Mouse (Mus musculus) cerebellum, adult 11 months (tissue): ENCODE results near the gene Cntn6.

Experiments
- DNase-seq: peaks from one replicate; pipeline ENCODE4 v3.0.0; 2022

Cntn6 gene

GRCm38 (mm10) chr6:104492490-104493431 is at the start of gene Cntn6:
Gene Cntn6 (plus strand): TSS chr6:104492790.
- DNase-seq, result peak; percentile 47

DNA sequence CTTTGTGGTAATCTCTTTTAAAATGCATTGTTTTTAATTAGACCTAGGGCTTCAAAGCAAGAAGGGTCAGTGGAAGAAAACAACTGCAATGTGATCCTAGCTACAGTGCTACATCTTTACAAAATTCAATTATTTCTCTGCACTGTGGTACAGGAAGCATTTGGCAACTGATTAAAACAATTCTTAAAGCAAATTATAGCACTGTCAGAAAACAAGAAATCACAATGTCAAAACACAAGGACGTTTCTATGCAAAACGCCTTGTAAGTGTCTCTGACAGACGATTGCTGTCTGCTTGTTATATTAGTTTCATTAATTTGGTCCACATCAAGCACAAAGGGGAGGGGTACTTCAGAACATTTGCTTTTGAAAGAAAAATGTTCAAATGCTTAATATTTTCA is 48.9 kb upstream of the Cntn6 start:
- no peak for DNase-seq

DNA sequence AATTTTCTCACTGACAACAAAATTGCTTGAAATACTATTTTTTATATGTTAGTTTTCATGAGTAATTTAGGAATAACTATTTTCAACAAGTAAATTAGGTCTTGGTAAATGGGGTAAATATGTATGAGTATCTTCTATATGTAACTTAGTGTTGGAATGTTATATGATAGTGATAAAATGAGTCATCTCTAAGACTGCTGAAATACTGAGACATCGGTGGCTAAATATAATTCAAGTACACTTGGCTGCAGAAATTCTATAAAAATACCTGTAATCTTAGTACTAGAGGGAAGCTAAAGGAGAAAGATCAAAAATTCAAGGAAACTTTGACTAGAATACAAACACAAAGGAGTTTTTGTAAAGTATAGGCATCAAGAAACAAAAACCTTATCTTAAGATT is 21.9 kb upstream of the Cntn6 start:
- no peak for DNase-seq

DNA sequence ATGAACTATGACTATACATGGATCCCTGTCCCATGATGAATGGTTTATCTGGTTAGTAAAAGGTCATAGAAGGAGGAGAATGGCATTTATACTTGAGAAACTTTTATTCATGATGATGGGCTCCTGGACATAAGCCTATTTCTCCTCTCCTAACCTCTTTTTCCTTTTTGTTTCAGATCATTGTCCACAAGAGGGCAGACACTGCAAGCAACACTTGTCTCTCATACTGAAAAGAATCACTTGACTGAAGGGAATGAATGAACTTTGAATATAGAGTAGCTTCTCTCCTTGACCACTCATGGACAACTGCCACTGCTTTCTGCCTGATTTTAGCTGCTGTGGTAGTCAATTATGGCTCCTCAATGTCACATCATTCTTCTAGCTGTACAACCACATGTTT is 13.3 kb upstream of the Cntn6 start:
- no peak for DNase-seq

DNA sequence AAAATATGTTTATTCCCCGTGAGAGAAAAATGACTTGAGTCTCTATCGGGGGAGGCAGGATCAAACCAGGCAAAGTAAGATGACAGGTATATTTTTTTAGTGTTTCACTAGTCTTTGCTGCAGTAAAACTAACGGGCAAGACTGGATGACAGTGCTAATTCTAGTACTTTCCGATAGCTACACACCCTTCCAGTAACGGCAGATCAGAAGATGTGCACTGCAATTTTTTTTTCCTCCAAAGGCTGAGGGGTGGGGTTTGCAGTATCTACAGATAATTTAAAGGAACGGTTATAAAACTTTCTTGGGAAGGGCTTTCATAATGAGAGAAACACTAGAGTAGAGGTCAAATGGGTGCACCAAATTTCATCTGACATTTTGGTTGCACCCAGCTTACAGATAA is 869 bp downstream of the Cntn6 start:
- DNase-seq, result no peak

- no peak for DNase-seq
Observed at GRCm38 (mm10) chr6:104495801-104496200, 3.2 kb downstream of the Cntn6 start.

DNA sequence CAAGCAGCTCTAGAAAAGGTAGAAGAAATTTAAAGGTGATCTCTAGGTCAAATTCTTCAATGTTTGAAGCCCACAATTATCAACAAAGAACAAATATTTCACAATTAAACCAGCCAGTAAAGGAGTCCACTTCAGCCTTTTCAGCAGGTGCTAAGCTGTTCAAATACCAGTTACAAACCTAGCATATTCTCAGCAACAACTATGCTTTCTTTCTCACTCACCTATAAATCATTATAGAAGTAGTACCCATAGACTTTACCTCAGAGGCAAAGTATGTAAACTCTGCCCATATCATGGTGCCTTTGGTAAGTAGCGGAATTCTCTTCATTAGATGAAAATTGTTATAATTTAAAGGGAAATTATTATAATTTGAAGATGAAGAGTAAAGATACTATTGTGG is 71.4 kb downstream of the Cntn6 start:
- DNase-seq, result no peak

DNA sequence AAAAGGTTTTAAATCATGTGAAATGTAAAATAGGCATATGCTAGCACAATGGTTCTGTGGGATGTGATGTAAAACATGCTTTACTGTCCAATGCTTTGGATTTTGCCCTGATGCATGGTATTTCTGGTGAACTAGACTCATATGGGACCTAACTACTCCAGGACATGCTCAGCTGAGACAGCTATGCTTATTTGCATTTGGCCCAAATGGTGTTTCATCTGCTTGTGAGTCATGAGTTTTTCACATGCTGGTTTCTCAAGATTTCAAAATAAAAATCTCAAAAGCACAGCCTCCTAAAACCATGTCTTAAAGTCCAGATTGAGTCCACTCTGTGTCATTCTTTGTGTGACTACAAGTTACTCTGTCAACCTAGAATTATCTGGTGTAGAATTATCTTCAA is 77.0 kb downstream of the Cntn6 start:
- no peak for DNase-seq

DNA sequence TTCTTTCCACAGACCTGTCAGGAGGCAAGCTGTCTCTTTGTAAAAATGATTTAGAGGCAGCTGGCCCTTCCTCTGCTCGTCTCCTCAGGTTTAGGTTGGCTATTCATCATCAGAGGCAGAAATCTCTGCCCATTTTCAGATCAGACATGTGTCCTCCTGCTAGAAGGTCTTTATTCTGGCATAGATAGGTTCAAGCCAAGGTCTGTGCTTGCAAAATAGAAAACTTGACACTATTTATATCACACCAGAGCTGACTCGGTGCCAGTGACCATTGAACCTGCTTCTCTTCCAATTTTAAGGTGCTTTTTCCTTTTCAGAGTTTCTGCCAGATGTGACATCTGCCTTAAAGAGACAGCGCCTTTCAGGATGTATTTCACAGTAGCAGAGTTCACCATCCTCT is 95.4 kb downstream of the Cntn6 start:
- peak; percentile 21 for DNase-seq

- DNase-seq, result no peak
Observed at GRCm38 (mm10) chr6:104600838-104601397, 108.3 kb downstream of the Cntn6 start.

DNA sequence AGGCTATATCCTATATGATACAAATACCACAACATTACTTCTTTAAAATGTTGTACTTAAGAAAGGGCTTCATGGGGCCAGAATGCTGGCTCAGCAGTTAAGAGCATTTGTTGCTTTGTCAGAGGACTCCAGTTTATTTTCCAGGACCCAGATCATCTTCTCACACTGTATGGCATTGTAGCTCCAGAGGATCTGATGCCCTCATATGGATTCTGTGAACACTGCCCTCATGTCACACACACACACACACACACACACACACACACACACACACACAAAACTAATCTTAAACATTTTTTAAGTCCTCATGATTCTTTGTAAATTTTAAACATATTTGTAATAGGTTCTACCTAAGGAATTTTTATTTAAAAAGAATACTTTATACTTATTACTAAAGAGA is 110.3 kb downstream of the Cntn6 start:
- DNase-seq, result no peak

GRCm38 (mm10) chr6:104603371-104603770 is 110.8 kb downstream of the Cntn6 start:
- DNase-seq, result no peak

DNA sequence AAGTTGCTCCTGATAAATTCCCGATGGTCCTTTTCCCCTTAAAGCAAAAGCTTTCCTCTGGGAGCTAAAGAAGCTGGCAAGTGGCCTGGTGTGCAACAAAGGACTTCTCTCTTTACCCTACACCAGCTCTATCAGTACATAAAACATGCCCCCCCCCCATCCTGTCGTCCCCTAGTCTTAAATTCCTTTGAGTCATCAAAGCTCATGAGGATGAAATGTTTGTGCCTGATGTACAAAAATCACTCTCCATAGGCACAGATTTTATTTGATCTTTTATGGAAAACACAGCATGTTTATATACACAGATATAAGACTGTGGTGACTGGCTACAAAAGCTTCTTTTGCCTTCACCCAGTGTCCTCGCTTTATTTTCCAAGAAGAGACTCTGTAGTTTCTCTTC is 112.6 kb downstream of the Cntn6 start:
- no peak for DNase-seq

DNA sequence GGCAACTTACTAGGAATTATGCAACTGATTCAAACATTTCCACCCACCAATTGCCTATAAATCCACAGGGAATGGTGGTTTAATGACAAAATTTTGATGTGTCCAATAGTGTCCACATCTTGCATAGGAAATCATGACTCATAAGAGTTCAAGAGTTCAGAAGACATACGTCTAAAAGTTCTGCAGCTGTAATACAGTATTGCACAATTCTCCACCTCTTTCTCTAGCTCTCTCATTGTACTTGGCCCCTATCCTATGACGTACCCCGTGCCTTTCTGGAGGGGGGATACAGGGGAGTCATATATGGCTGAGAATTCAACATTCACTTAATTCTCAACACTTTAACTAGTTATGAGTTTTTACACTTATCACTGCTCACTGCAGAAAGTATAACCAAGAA is 160.9 kb downstream of the Cntn6 start:
- no peak for DNase-seq

DNA sequence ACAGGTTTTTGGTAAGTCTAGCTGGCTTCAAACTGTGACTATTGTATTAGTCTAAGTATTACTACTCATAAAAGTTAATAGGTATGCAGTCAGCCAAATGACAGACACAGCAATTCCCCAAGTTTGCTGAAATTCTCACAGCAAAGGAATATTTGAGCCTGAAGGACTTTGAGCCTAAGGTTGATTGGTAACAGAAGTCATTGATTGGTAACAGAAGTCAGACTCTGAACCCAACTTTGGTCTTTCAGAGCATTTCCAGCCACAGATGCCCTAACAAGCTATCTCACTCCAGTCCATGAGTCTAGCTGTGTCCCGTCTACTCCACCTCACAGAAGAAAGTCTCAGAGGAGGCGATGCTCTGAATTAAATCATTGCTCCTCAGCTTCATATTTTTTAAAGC is 176.1 kb downstream of the Cntn6 start:
- DNase-seq, result no peak

- no peak for DNase-seq
Observed at GRCm38 (mm10) chr6:104674249-104674648, 181.7 kb downstream of the Cntn6 start.

DNA sequence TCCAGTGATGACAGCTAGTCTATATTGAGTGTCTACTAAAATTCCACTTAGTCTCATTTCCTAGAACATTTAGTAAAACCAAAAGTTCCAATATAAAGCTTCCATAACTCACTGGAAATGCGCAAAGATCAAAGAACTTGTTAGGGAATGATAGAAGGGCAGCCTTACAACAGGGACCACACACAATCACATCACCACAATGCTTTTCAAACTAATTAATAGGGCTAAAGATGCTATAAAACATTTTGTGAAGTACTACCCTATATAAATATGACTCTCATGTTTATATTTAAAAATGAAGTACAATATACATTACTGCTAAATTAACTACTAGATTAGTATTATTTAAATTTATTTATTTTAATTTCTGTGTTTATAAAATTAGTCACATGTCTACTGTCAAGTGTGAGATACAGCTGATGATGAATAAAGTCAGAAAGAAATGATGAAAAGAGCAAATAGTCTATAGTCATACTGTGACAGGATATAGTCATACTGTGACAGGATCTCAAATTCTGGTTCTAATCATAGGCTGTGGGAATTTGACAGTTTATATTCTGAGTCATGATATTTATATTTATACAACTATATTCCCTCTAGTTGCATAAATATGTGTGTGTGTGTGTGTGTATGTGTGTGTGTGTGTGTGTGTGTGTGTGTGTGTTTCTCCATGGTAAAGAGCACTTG is 187.4 kb downstream of the Cntn6 start:
- DNase-seq, result no peak

GRCm38 (mm10) chr6:104687980-104688379 is 195.4 kb downstream of the Cntn6 start:
- no peak for DNase-seq

DNA sequence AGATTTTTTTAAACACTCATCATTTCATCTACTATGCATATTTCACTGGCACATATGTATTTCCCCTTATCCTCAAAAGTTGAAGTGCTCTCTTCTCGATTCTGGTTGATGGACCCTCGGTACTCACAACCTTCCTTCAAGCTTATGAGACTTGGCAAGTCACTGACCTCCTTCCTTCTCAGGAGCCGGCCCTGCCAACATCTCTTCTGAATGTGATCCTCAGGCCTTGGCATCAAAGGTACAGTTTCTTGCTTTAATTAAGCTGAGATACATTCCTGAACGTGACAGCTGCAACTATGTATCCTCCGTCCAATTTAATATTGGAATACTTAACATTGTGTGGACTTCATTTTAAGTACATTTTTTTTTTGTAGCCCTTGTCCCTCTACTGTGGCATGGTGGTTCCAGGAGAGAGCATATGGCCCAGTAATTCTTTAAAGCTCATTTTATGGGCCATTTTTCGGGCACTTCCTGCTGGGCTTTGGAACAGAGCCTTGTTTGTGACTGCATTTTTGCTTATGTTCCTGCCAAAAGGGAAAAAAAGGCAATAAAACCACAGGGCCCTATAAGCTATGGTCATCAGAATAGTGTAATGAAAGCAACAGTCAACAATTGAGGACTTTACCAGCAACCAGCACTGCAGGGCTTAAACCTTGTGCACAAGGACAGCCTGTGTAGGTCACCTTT is 196.0 kb downstream of the Cntn6 start:
- peak; percentile 87 for DNase-seq

DNA sequence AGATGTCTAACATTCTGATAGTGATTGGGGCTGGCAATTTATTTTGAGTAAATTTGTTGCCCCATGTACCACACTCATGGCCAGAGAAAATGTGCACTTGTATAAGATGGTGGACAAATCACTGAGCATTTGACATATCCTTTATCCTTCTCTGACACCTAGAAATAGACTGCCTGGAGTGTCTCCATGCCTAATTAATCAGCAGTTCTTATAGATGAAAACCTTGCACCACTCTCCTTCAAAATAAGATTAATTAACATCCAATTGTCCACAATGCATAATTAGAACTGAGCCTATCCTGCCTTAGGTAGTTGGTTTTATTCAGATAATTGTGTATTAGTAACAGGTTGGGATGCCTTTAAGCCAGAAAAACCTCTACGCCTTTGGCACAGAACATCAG is 236.0 kb downstream of the Cntn6 start:
- no peak for DNase-seq

- DNase-seq, result no peak
Observed at GRCm38 (mm10) chr6:104734256-104734655, 241.7 kb downstream of the Cntn6 start.

GRCm38 (mm10) chr6:104738999-104739398 is 246.4 kb downstream of the Cntn6 start:
- DNase-seq, result no peak

GRCm38 (mm10) chr6:104758125-104758524 is 265.5 kb downstream of the Cntn6 start:
- DNase-seq, result no peak
